In the genomic region with DNA sequence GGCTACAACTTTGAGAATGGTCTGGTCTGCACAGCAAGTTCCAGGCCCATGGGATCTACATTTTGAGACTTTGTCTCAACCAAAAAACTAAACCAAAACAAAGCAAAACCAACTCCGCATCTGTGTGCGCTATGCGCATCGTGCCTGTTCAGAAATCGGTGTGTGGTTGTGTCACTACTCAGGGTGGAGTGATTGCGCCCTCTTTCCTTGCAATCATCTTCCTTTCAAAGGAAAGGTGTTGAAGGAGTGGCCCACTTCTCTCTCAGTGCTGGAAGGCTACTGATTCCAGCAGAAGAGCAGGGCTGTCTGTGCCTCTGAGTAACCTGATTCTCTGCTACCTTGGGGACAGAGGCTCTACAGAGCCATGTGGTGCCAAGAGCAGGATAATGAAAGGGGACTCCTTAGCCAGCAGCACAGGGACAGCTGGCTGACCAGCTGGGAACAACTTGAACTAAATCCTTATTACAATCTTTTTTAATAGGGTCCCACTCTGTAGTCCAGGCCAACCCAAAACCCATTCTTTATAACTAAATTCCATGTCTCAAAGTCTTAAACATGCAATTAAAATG, we compare ENCODE assay signal across 20 mouse cellular contexts. TPM values are rescaled to one million over a fixed set of nuclear protein-coding genes. Genes with fewer than 3 reads are reported as not detected.
"Had no signal": no experiment of that assay in that cellular context is flagged by ENCODE, and none has a peak within 500 bp of the region (broad histone marks: within the 10 kb centered on the region; RNA-seq: fewer than 3 reads in every experiment).

No protein-coding gene starts in this region.

- DNase-seq: kidney, postnatal 14 days; left cerebral cortex, postnatal 4 days; liver; liver, embryonic 13.5 days; liver, postnatal 0 days; spleen, adult 18-20 months; thymus, adult 18-20 months; thymus, postnatal 36 days had no signal

- H3K9ac ChIP-seq: kidney, embryonic 15.5 days; liver, embryonic 13.5 days; liver, postnatal 0 days; midbrain, embryonic 12.5 days had no signal

- H3K27ac ChIP-seq: kidney, embryonic 15.5 days; liver, embryonic 13.5 days; midbrain, embryonic 12.5 days had no signal

- ATAC-seq: liver, postnatal 0 days; midbrain, embryonic 16.5 days had no signal

- H3K27me3 ChIP-seq: kidney, embryonic 15.5 days; midbrain, embryonic 12.5 days had no signal

- H3K4me1 ChIP-seq: liver, embryonic 13.5 days had no signal

- H3K4me2 ChIP-seq: kidney, embryonic 15.5 days; liver, embryonic 13.5 days; midbrain, embryonic 12.5 days had no signal

- H3K9me3 ChIP-seq: kidney, embryonic 15.5 days; liver, embryonic 13.5 days had no signal

- H3K4me3 ChIP-seq: kidney, embryonic 15.5 days; liver, embryonic 13.5 days; midbrain, embryonic 12.5 days had no signal

- H3K36me3 ChIP-seq: kidney, embryonic 15.5 days; liver, embryonic 13.5 days; midbrain, embryonic 12.5 days had no signal

RNA-seq across cellular contexts. Expression of gene Calhm3, which starts 5.7 kb away (rescaled TPM):
- total RNA-seq: layer of hippocampus, adult 8-10 months; layer of hippocampus, postnatal 14 days; left cerebral cortex, adult 18-20 months; left cerebral cortex, postnatal 10 days; left cerebral cortex, postnatal 4 days; megakaryocyte-erythroid progenitor cell, adult 5-6 weeks had no signal
- polyA plus RNA-seq: kidney, embryonic 15.5 days; large intestine, adult 2 months; liver, embryonic 13.5 days; liver, postnatal 0 days; lung, embryonic 16.5 days; midbrain, embryonic 12.5 days; midbrain, embryonic 16.5 days; stomach, embryonic 14.5 days had no signal

RNA-seq across cellular contexts. Expression of gene Calhm1, which starts 19.2 kb away (rescaled TPM):
- total RNA-seq: layer of hippocampus, adult 8-10 months; layer of hippocampus, postnatal 14 days; left cerebral cortex, adult 18-20 months; left cerebral cortex, postnatal 10 days; left cerebral cortex, postnatal 4 days; megakaryocyte-erythroid progenitor cell, adult 5-6 weeks had no signal
- polyA plus RNA-seq: kidney, embryonic 15.5 days; large intestine, adult 2 months; liver, embryonic 13.5 days; liver, postnatal 0 days; lung, embryonic 16.5 days; midbrain, embryonic 12.5 days; midbrain, embryonic 16.5 days; neural tube, embryonic 14.5 days; stomach, embryonic 14.5 days had no signal
